Comparison of ENCODE assay signal across 20 mouse cellular contexts in the genomic region with DNA sequence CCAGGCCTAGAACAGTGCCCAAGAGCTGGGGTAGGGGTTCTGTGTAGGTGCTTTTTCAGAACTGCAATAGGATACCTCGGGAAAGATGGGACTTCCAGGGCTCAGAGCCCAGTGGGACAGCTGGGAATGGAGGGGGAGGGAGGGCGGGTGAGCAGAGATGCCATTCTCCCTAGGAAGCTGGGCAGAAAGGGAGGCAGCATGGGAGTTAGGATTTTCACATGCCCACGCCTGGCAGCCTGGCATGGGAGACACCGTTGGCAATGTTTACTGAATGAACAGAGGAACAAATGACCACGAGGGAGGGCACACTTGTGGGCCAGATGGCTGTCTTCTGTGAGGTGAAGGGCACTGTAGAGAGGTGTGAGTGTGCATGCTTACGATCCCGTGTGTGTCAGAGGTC. TPM values are rescaled to one million over a fixed set of nuclear protein-coding genes. Genes with fewer than 3 reads are reported as not detected.
DNase-seq lines count a peak whose midpoint lies in the region; ATAC-seq and TF ChIP-seq lines count a peak whose summit lies in the region.
"Had no signal": no experiment of that assay in that cellular context is flagged by ENCODE, and none has a peak within 500 bp of the region (broad histone marks: within the 10 kb centered on the region; RNA-seq: fewer than 3 reads in every experiment).

No protein-coding gene starts in this region.

- no peaks in the 10 kb centered on the region for H3K27me3 ChIP-seq in forebrain, embryonic 14.5 days (replicated peaks; ENCODE audit: control insufficient read depth, insufficient read depth, low read length)
- no peaks in the 10 kb centered on the region for H3K27me3 ChIP-seq in forebrain, embryonic 11.5 days (ENCODE audit: control insufficient read depth, insufficient read depth, low read length)
- no peaks in the 10 kb centered on the region for H3K27me3 ChIP-seq in hindbrain, postnatal 0 days (ENCODE audit: insufficient read depth, low read length)
- no peaks in the 10 kb centered on the region for H3K27me3 ChIP-seq in hindbrain, embryonic 14.5 days (ENCODE audit: control insufficient read depth, insufficient read depth, low read length)
- H3K27me3 ChIP-seq: heart, embryonic 12.5 days had no signal

- no peak for ATAC-seq in forebrain, embryonic 14.5 days
- no peak for ATAC-seq in forebrain, embryonic 11.5 days (replicated peaks; ENCODE audit: low FRiP score)
- no peak for ATAC-seq in hindbrain, postnatal 0 days
- ATAC-seq in hindbrain, embryonic 14.5 days (ENCODE audit: low FRiP score), result no peak
- ATAC-seq: inflammation-experienced regulatory T-cells, adult 6 months had no signal

- WGBS in forebrain, embryonic 14.5 days, result 60% methylated on average over 7 of the region's 7 CpGs
- WGBS in forebrain, embryonic 11.5 days, result 76% methylated on average over 7 of the region's 7 CpGs
- 36% methylated on average over 7 of the region's 7 CpGs for WGBS in hindbrain, postnatal 0 days
- WGBS in hindbrain, embryonic 14.5 days, result 53% methylated on average over 7 of the region's 7 CpGs

- no peak overlapping the region for H3K4me3 ChIP-seq in forebrain, embryonic 14.5 days (ENCODE audit: low read depth, low read length)
- no peak overlapping the region for H3K4me3 ChIP-seq in forebrain, embryonic 11.5 days (ENCODE audit: low read depth, low read length)
- H3K4me3 ChIP-seq in hindbrain, postnatal 0 days (ENCODE audit: low read length), result no peak overlapping the region
- no peak overlapping the region for H3K4me3 ChIP-seq in hindbrain, embryonic 14.5 days (replicated peaks; ENCODE audit: low read length)
- H3K4me3 ChIP-seq: heart, embryonic 12.5 days; layer of hippocampus, adult 2 months; limb, embryonic 10.5 days had no signal

- H3K4me1 ChIP-seq in forebrain, embryonic 14.5 days (ENCODE audit: control insufficient read depth, insufficient read depth, low read length), result peaks cover 6% of the 10 kb centered on the region
- peaks cover 14% of the 10 kb centered on the region for H3K4me1 ChIP-seq in forebrain, embryonic 11.5 days (replicated peaks; ENCODE audit: control insufficient read depth, insufficient read depth, low read length)
- peaks cover 6% of the 10 kb centered on the region for H3K4me1 ChIP-seq in hindbrain, postnatal 0 days (ENCODE audit: insufficient read depth, low read length)
- H3K4me1 ChIP-seq in hindbrain, embryonic 14.5 days (replicated peaks; ENCODE audit: control insufficient read depth, insufficient read depth, low read length), result peaks cover 26% of the 10 kb centered on the region

- no peak for TF ChIP-seq POLR2A in brain, embryonic 14.5 days (IDR thresholded peaks at IDR 0.05; ENCODE audit: borderline replicate concordance, extremely low read depth, insufficient read depth, insufficient read length, poor library complexity, severe bottlenecking)

- H3K36me3 ChIP-seq in forebrain, embryonic 14.5 days (ENCODE audit: control insufficient read depth, insufficient read depth, low read length), result no peaks in the 10 kb centered on the region
- no peaks in the 10 kb centered on the region for H3K36me3 ChIP-seq in forebrain, embryonic 11.5 days (ENCODE audit: control insufficient read depth, insufficient read depth, low read length)
- no peaks in the 10 kb centered on the region for H3K36me3 ChIP-seq in hindbrain, postnatal 0 days (ENCODE audit: insufficient read depth, low read length)
- H3K36me3 ChIP-seq in hindbrain, embryonic 14.5 days (replicated peaks; ENCODE audit: control insufficient read depth, insufficient read depth), result no peaks in the 10 kb centered on the region
- H3K36me3 ChIP-seq: heart, embryonic 12.5 days; limb, embryonic 10.5 days had no signal

- H3K4me2 ChIP-seq in forebrain, embryonic 14.5 days (ENCODE audit: low read length), result no peak overlapping the region
- no peak overlapping the region for H3K4me2 ChIP-seq in forebrain, embryonic 11.5 days (ENCODE audit: low read depth, low read length, severe bottlenecking)
- H3K4me2 ChIP-seq in hindbrain, postnatal 0 days (ENCODE audit: low read depth, low read length), result no peak overlapping the region
- no peak overlapping the region for H3K4me2 ChIP-seq in hindbrain, embryonic 14.5 days (replicated peaks)
- H3K4me2 ChIP-seq: heart, embryonic 12.5 days; liver, embryonic 11.5 days; lung, embryonic 14.5 days; midbrain, embryonic 11.5 days had no signal

- peaks cover 3% of the 10 kb centered on the region; the same call in 1 of the 2 replicates for H3K9me3 ChIP-seq in forebrain, embryonic 14.5 days (replicated peaks; ENCODE audit: control insufficient read depth, low read length)
- no peaks in the 10 kb centered on the region for H3K9me3 ChIP-seq in forebrain, embryonic 11.5 days (ENCODE audit: control insufficient read depth, low read length)
- H3K9me3 ChIP-seq in hindbrain, postnatal 0 days (ENCODE audit: low read length), result no peaks in the 10 kb centered on the region
- H3K9me3 ChIP-seq in hindbrain, embryonic 14.5 days (ENCODE audit: control insufficient read depth, low read length), result peaks cover 4% of the 10 kb centered on the region; the same call in 1 of the 2 replicates
- H3K9me3 ChIP-seq: limb, embryonic 10.5 days had no signal

- TF ChIP-seq CTCF in hindbrain, postnatal 0 days (IDR thresholded peaks at IDR 0.05; ENCODE audit: low read depth), result no peak
- no peak for TF ChIP-seq CTCF in brain, embryonic 14.5 days (IDR thresholded peaks at IDR 0.05; ENCODE audit: borderline replicate concordance, extremely low read depth, insufficient read depth, insufficient read length)

- peak; percentile 44 for DNase-seq in forebrain, embryonic 14.5 days (ENCODE audit: low spot score)
- no peak for DNase-seq in forebrain, embryonic 11.5 days (ENCODE audit: low spot score)
- peak; percentile 61 for DNase-seq in hindbrain, postnatal 0 days (ENCODE audit: low spot score)
- DNase-seq in hindbrain, embryonic 14.5 days (ENCODE audit: low spot score), result no peak
- DNase-seq in brain, embryonic 14.5 days (ENCODE audit: low read depth), result peak; percentile 67
- DNase-seq in cerebellum, postnatal 25 days, result peak; percentile 45 to 66
- DNase-seq in adrenal gland, postnatal 4 days (ENCODE audit: low spot score in 2 of 2), result no peak
- DNase-seq: adrenal gland, postnatal 10 days; B cell, adult 2 months; embryo, embryonic 11 days; gastrocnemius, postnatal 36 days; kidney, adult 9 months; lung, embryonic 14.5 days had no signal

- no peak overlapping the region for H3K27ac ChIP-seq in forebrain, embryonic 14.5 days (ENCODE audit: low read depth, low read length)
- H3K27ac ChIP-seq in forebrain, embryonic 11.5 days (ENCODE audit: low read depth, low read length), result no peak overlapping the region
- H3K27ac ChIP-seq in hindbrain, postnatal 0 days, result no peak overlapping the region
- H3K27ac ChIP-seq in hindbrain, embryonic 14.5 days, result no peak overlapping the region
- H3K27ac ChIP-seq: layer of hippocampus, adult 2 months; macrophage had no signal

- H3K9ac ChIP-seq in forebrain, embryonic 14.5 days (ENCODE audit: low read length), result no peak overlapping the region
- H3K9ac ChIP-seq in forebrain, embryonic 11.5 days (ENCODE audit: low read length), result no peak overlapping the region
- no peak overlapping the region for H3K9ac ChIP-seq in hindbrain, postnatal 0 days (replicated peaks; ENCODE audit: low read length)
- H3K9ac ChIP-seq in hindbrain, embryonic 14.5 days, result no peak overlapping the region
- H3K9ac ChIP-seq: heart, embryonic 12.5 days; lung, embryonic 14.5 days had no signal

RNA-seq across cellular contexts. Expression of gene Sdk2, which starts 23.3 kb away (rescaled TPM):
- 1.1 and 1.6 TPM in 2 replicates for polyA plus RNA-seq in forebrain, embryonic 14.5 days (2014; fragmentation: Nextera tagmentation; extraction: Ambion mirVana)
- polyA plus RNA-seq in forebrain, embryonic 11.5 days (2014; fragmentation: Nextera tagmentation; extraction: Ambion mirVana), result 1.5 and 1.7 TPM in 2 replicates
- total RNA-seq in hindbrain, postnatal 0 days (2014; rRNA removed), result 30.4 and 32.2 TPM in 2 replicates
- polyA plus RNA-seq in hindbrain, postnatal 0 days (2015; fragmentation: Nextera tagmentation; extraction: Ambion mirVana), result 2.9 and 3.0 TPM in 2 replicates
- polyA plus RNA-seq in hindbrain, embryonic 14.5 days (2014; fragmentation: Nextera tagmentation; extraction: Ambion mirVana), result 3.6 and 6.3 TPM in 2 replicates
- polyA plus RNA-seq in brain, embryonic 14.5 days (2012; rRNA removed), result 2.1 and 6.7 TPM in 2 replicates
- 1 to 10 TPM; 6.1 to 9.2 TPM for total RNA-seq in adrenal gland, postnatal 4 days (2021)

Comparison
In these comparisons a context has a peak if more than half of its experiments do, and no peak if none do; other contexts are left out.
1. DNase-seq: peak in forebrain, embryonic 14.5 days (single experiment), hindbrain, postnatal 0 days (single experiment), brain, embryonic 14.5 days (single experiment) and cerebellum, postnatal 25 days (2 of 2); none in forebrain, embryonic 11.5 days (single experiment), hindbrain, embryonic 14.5 days (single experiment) and adrenal gland, postnatal 4 days (0 of 2).